Mouse (Mus musculus) spleen, adult 12 weeks (tissue): Measurements from ENCODE around the gene Cables2.

ENCODE experiments used
- DNase-seq: peaks from one replicate; pipeline ENCODE4 v3.0.0; 2022; ENCODE audit warnings: low spot score

Cables2 gene

DNA sequence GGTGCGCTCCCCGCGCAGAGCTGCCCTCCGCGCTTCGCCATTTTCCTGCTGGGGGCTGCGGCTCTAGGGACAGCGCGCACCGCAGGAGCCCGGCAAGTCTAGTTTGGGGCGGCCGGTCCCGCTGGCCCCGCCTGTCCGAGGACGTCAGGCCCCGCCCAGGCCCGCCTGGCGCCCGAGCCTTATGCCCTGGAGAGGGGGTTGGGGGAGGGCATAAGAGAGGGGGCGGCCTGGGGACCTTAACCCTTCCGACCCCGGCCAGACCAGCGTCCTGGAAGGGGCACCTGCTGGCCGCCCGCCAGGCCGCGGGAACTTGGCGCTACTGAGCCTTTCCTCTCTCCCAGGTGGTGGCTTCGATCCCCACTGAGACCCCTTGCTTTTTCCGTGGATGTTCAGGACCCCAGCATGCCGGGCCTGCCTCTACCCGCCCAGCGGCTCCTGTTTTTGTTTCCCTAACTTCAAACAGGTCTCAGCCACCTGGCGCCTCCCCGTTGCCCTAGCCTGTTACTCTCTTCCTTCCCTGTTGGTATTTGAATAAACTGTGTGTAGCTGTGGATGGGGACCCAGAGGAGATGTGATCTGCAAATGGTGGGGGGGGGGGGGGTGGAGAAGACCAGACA is 47.4 kb downstream of the Cables2 start, which contains the start of gene Lama5:
Gene Lama5 (minus strand): TSS at position 98 of the 617 bp plus-strand sequence.
- no peak for DNase-seq

DNA sequence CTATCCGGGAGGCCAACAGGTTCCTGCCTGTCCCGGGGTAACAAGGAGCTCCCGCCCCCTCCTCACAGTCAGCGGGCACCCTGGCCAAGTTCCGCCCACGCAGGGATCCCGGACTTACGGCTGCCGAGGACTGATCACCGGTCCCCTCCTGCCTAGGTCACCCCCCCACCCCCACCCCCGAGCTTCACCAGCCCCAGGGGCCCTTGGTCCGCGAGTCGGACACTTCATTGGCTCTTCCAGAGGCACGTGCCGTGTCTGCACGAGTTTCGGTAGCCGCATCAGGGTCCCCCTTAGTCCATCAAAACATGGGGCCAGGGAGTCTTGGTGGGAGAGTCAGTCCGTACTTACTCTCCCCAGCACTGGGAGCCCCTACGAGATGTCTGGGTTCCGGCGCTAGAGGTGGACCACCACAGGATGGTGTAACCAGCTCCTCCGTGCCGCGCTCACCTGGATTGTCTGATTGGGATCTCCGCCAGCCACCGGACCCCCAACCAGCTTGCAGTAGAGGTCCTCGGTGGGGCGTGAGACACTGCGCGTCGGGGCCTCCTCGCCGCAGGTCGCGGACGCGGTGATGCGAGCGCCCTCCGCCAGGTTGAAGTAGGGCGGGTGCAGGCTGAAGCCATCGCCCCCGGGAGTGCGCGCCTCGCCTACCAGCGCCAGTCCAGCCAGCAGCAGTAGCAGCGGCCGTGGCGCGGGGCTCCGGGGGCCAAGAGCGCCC is 48.1 kb downstream of the Cables2 start:
- DNase-seq: no peak

DNA sequence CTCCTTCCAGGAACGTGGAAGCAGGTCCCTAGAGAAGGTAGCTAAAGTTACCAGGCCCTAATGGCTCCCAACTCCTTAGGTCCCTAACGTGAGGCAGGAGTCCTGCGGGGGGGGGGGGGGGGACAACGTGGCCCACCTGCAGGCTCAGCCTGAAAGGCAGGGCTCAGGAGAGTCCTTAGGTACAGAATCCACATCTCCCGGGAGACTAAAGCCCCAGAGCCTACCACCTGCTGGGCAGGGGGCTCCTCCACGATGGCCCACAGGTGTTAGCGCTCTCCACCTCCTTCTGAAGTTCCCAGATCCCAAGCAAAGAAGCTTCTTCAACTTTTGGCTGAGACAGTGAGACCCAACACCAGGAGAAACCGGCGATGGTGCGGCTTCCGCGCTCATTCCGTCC is 48.7 kb downstream of the Cables2 start:
- no peak for DNase-seq

DNA sequence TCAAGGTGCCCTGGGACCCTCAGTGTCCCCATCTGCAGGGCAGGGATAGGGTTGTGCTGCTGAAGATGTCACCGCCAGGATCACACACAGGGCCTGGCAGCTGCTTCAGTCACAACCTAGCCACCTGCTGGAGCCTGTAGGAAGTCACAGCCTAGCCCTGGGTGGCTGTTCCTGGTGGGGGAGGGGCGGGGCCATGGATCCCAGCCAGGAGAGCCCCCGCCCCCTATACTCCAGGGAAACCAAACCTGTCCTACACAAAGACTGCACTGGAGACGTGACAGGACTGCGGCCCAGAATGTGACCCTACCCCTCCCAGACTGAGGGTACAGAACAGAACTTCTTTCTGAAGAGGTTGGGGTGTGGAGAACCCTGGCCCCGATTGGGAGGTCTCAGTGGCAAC is 51.0 kb downstream of the Cables2 start:
- no peak for DNase-seq

DNA sequence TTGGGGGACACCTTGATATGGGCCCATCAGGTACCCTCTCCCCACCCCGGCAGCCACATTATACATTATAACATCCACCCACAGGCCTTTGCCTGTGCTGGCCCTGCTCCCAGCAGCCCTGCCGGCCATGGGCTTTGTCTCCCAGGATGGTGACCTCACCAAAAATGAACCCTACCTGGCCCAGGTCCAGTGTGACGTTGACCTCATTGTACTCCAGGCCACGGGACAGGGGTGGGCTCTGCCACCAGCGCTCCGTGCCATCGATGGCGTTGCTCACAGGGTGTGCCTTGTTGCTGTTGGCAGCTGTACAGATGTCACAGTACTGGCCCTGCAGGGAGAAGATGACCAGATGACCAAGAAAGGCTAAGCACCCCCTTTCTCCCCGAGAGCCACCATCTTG is 52.2 kb downstream of the Cables2 start:
- DNase-seq: no peak

DNA sequence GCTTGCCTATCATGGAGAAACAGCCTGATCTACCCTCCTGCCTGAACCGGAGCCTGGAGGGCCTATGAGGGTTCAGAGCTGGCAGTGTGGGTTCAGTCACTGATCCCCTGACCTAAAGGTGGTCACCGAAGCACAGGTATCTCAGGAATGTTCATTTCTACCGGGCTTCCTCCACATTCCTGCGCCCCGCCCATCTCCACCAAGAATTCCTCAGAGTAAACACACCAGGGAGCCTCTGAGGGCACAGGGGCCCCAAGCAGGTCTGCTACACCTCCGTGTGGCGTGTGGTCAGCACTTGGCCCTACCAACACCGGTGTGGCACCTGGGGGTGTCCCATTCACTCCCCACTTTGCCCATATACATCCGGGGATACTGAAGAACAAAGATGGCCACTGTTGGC is 53.1 kb downstream of the Cables2 start:
- no peak for DNase-seq

DNA sequence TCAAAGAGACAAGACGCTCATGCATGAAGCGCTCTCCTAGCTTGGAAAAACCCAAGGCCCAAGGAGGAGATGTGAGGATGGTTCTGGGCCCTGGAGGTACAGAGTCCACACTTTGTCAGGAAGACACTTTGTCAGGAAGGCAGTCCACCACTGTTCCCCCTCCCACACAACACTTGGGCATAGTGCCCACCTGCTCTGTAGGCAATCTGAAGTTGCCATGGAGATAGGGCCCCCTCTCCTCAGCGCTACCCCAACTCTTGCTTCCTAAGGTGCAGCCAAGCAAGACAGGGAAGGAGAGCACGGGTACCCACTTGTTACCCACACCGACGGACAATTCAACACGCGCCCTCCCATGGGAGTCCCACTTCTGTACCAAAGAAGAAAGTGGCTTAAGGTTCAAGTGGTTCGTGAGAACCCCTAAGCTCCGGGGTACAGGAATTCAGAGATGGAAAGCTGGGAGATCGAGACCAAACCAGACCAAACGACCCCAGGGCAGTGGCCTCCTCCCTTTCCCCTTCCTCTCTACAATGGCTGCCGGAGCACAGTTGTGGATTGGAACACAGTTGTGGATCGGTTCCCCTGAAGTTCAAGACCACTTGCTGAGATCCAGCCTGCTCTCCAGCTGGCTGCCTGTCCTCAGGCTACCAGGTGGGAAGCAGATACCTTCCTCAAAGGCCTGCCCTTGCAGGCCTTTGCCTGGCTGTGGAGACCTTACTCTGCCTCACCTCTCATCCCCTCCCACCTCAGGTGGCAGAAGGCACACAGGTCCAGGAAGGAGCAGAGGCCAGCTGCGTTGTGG is 54.0 kb downstream of the Cables2 start:
- no peak for DNase-seq

DNA sequence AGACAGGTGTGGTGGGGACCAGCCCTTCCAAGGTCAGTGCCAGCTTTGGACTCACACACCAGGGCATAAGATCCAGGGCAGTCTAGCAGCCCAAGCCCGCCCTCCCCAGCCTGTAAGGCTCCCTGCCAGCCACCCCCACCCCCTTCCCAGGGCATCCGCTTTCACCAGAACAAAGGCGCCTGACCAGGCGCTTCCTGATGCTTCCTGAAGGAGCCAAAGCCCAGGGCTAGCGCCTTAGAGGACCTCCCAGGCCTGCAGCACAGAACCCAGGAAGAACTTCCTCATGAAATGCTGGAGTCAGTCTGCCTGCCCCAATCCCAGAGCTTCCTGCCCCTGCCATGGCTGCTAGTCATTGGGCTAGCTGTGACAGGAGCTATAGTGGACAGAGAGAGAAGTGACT is 54.6 kb downstream of the Cables2 start:
- DNase-seq: no peak

DNA sequence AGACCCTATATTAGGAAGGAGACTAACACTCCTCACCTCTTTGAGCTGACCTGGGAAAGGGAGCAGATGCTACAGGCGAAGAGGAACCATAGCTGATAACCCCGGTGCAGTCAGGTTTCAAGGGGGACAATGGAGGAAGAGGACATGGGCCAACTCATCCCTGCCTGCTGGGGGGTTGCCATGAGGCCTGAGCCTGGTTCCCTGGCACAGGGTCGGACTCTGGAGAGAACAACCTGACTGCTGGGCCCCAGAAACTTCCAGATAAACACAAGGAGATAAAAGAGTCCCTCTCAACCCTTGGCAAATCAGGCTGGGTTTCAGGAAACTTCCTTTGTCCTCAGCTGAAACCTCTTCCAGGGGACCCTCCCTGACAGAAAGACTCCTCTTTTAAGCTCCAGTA is 55.1 kb downstream of the Cables2 start:
- no peak for DNase-seq

DNA sequence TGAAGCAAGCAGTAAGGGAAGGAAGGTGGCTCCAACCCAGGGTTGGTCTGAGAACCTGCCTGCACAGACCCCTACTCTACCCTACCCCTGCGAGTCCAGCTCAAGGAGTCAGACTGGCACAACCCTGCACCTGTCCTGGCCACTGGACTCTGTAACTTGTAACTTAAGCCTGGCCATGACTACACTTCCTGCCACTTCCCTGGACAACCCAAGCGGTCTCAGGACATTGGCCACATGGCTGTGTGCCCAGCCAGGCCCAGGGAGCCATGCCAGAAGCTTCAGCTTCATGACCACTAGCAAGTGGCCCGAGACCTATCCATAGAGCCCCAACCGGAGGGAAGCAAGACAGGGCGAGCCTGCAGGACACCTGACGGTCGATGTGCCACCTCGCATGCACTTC is 55.7 kb downstream of the Cables2 start:
- DNase-seq: no peak

DNA sequence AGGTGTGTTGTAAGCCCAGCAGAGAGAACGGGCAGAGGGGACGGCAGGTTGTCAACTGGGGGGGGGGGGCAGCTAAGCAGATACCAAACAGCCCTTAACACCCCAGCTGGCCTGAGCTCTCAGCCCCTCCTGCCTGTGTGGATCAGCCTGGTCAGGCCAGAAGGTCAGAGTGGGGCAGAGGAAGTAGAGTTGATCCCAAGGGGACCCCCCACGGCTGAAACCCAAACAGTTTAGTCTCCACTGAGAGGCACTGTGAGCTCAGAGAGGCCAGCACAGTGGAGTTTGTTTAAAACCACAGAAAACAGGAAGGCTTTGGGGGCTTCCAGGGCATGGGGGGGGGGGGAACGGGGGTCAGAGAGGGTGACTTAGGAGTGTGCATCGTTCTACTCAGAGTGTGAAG is 56.4 kb downstream of the Cables2 start:
- DNase-seq: no peak

DNA sequence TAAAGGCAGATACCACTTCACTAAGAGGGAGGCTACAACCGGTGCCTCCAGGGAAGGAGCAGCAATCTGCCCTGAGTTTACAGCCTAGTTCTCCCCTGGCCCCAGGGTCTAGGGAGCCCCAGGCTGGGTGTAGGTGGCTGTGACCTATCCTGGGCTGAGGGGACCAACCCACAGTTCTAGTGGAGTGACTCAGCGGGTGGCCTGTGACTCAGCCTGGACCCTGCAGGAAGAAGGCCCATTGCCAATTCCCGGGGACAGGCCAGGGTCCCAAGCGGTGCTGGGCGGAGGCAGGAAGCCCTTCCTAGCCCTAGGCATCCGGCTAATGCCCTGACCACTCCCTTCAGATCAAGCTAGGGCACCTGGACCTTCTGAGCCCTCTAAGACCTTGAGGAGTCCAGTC is 57.3 kb downstream of the Cables2 start:
- DNase-seq: no peak

DNA sequence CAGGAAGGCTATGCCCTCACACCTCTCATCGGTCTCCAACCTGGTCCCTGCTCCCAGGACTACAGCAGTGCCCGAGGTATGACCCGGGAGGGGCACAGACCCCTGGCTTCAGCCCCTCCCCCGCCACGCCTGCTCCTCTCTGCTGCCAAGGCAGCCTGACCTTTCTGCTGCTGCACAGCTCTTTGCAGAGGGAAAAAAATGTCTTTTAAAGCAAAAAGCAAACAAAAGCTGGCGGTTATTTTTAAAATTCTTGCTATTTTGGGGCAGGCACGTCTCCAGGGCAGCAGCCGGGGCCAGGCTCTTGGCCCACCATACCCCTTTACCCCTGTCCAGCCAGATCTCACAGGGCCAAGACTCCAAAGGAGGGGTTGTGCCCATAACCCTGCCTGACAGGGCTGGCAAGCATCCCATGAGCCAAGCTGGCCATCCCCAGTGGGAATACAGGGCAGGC is 58.3 kb downstream of the Cables2 start:
- DNase-seq: no peak

DNA sequence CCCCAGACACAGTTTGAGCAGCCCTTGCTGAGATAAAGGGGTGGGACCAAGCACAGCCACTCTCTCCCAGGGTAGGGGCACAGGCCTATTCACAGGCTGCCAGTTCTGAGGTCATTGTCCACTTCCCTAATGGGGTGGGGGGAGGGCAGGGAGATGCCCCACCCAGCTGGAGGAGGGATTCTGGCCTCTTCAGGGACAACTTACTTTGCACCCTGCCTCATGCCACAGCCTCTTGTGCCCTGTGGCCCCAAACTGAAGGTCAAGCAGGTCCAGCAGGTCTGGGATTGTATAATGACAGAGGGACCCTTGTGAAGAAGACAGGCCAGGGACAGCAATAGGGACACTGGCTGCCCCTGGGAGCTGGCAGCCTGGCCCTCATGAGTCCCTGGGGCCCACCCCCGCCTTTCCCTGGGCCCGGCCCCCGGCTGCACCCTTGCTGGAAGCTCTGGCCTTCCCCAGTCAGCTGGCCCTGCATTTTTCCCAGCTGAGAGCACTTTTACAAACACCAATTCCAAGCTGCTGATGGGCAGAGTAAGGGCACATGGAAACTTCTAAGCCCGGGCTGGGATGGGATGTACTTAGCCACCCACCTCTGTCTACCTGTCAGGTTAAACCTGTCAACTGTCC is 58.8 kb downstream of the Cables2 start:
- DNase-seq: no peak

DNA sequence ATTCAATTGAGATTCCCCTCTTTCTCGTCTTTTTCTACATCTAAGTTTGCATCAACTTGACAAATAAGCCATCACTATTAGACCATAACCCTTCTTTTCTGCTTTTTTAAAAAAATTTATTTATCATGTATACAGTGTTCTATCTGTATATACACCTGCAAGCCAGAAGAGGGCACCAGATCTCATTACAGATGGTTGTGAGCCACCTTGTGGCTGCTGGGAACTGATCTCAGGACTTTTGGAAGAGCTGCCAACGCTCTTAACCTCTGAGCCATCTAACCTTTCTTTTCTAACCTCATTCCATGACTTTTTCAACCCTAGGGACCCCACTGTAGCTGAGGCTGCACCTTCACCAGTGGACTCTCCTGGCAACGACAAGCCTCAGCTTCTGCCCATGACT is 61.0 kb downstream of the Cables2 start:
- no peak for DNase-seq

DNA sequence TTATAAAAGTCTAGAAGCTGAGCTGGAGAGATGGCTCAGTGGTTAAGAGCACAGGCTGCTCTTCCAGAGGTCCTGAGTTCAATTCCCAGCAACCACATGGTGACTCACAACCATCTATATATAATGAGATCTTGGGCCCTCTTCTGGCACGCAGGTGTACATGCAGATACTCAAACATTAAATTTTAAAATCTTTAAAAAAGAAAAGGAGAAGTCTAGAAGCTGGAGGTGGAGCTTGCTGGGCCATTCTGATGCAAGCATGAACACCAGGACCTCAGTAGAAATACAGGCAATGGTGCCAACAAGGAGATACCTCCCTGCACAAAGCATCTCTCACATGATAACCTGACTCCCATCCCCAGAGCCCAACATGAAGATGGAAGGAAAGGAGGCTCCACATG is 64.3 kb downstream of the Cables2 start:
- DNase-seq: no peak
